ENCODE assay signal across 14 mouse cellular contexts in genomic region chr9:45958023-45958670, GRCm38 (mm10). TPM values are rescaled to one million over a fixed set of nuclear protein-coding genes. Genes with fewer than 3 reads are reported as not detected.
DNase-seq lines count a peak whose midpoint lies in the region; ATAC-seq lines count a peak whose summit lies in the region.
"Had no signal": no experiment of that assay in that cellular context is flagged by ENCODE, and none has a peak within 500 bp of the region (broad histone marks: within the 10 kb centered on the region; RNA-seq: fewer than 3 reads in every experiment).

No protein-coding gene starts in this region.

- H3K4me2 ChIP-seq in hindbrain, embryonic 15.5 days = no peak overlapping the region
- H3K4me2 ChIP-seq in hindbrain, embryonic 12.5 days (replicated peaks) = no peak overlapping the region
- H3K4me2 ChIP-seq: liver, embryonic 12.5 days had no signal

- H3K4me3 ChIP-seq in hindbrain, embryonic 15.5 days = no peak overlapping the region
- H3K4me3 ChIP-seq in hindbrain, embryonic 12.5 days = no peak overlapping the region
- H3K4me3 ChIP-seq: liver, embryonic 12.5 days; megakaryocyte, embryonic 14.5 days had no signal

- peaks cover 33% of the 10 kb centered on the region for H3K4me1 ChIP-seq in hindbrain, embryonic 15.5 days (replicated peaks)
- peaks cover 35% of the 10 kb centered on the region for H3K4me1 ChIP-seq in hindbrain, embryonic 12.5 days

- 63% methylated on average over 7 of the region's 7 CpGs for whole genome bisulfite sequencing in hindbrain, embryonic 15.5 days
- WGBS in hindbrain, embryonic 12.5 days = 72% methylated on average over 7 of the region's 7 CpGs

- ATAC-seq in hindbrain, embryonic 15.5 days (ENCODE audit: low FRiP score, low read depth) = no peak
- ATAC-seq in hindbrain, embryonic 12.5 days (ENCODE audit: low FRiP score) = no peak
- no peak for ATAC-seq in megakaryocyte, adult 5-6 weeks (ENCODE audit: poor library complexity, severe bottlenecking)
- no peak for ATAC-seq in cerebellum, adult (ENCODE audit: insufficient number of reproducible peaks, low FRiP score, low TSS enrichment)
- ATAC-seq: liver, embryonic 12.5 days had no signal

- no peak overlapping the region for H3K9ac ChIP-seq in hindbrain, embryonic 15.5 days
- no peak overlapping the region for H3K9ac ChIP-seq in hindbrain, embryonic 12.5 days
- H3K9ac ChIP-seq: liver, embryonic 12.5 days had no signal

- H3K27me3 ChIP-seq in hindbrain, embryonic 15.5 days = no peaks in the 10 kb centered on the region
- no peaks in the 10 kb centered on the region for H3K27me3 ChIP-seq in hindbrain, embryonic 12.5 days
- H3K27me3 ChIP-seq: liver, embryonic 12.5 days; megakaryocyte, embryonic 14.5 days had no signal

- DNase-seq in adrenal gland, adult (ENCODE audit: inconsistent age in 2 of 2, low spot score in 1 of 2) = peak; percentile 48 to 80
- no peak for DNase-seq in adrenal gland, postnatal 4 days (ENCODE audit: low spot score in 2 of 2)
- peak; percentile 16 for DNase-seq in retina, postnatal 1 day
- DNase-seq in retina, embryonic 14.5 days (ENCODE audit: low spot score) = no peak
- DNase-seq: cerebellum, postnatal 10 days; gastrocnemius, postnatal 25 days; layer of hippocampus, adult 9-11 months; thymus, postnatal 14 days had no signal

- H3K27ac ChIP-seq in hindbrain, embryonic 15.5 days (replicated peaks) = peak overlapping the region; percentile 64; the same call in 1 of the 2 replicates
- H3K27ac ChIP-seq in hindbrain, embryonic 12.5 days = no peak overlapping the region; the same call in 1 of the 2 replicates
- H3K27ac ChIP-seq: liver, embryonic 12.5 days had no signal

- no peaks in the 10 kb centered on the region for H3K9me3 ChIP-seq in hindbrain, embryonic 15.5 days
- no peaks in the 10 kb centered on the region for H3K9me3 ChIP-seq in hindbrain, embryonic 12.5 days (replicated peaks)
- H3K9me3 ChIP-seq: liver, embryonic 12.5 days; megakaryocyte, embryonic 14.5 days had no signal

- H3K36me3 ChIP-seq in hindbrain, embryonic 15.5 days = peaks cover 6% of the 10 kb centered on the region
- H3K36me3 ChIP-seq in hindbrain, embryonic 12.5 days = peaks cover 23% of the 10 kb centered on the region

RNA-seq across cellular contexts. Expression of gene Sidt2, which starts 3.1 kb away (rescaled TPM):
- 100 to 1,000 TPM; 244 TPM for total RNA-seq in adrenal gland, postnatal 4 days (2021)
- polyA plus RNA-seq in hindbrain, embryonic 15.5 days (2015; fragmentation: Nextera tagmentation; extraction: Ambion mirVana) = 48.3 and 50.7 TPM in 2 replicates
- polyA plus RNA-seq in hindbrain, embryonic 12.5 days (2016; fragmentation: Nextera tagmentation; extraction: Ambion mirVana) = 43.2 and 46.4 TPM in 2 replicates
- total RNA-seq in megakaryocyte, adult 5-6 weeks (2015) = 57.3 and 71.0 TPM in 2 replicates
- total RNA-seq in megakaryocyte, adult 5-6 weeks (2017) = 41.4 and 51.9 TPM in 2 replicates

RNA-seq across cellular contexts. Expression of gene Tagln, which starts 22.3 kb away (rescaled TPM):
- total RNA-seq in adrenal gland, postnatal 4 days (2021) = 10 to 100 TPM; 44.1 to 44.3 TPM
- polyA plus RNA-seq in hindbrain, embryonic 15.5 days (2015; fragmentation: Nextera tagmentation; extraction: Ambion mirVana) = 6.5 and 7.2 TPM in 2 replicates
- polyA plus RNA-seq in hindbrain, embryonic 12.5 days (2016; fragmentation: Nextera tagmentation; extraction: Ambion mirVana) = 19.2 and 23.0 TPM in 2 replicates
- total RNA-seq in megakaryocyte, adult 5-6 weeks (2015) = 0.13 and 0.32 TPM in 2 replicates
- total RNA-seq in megakaryocyte, adult 5-6 weeks (2017) = 0.40 TPM in 1 of 2 replicates, not detected in the other

RNA-seq across cellular contexts. Expression of gene Rnf214, which starts 51.4 kb away (rescaled TPM):
- total RNA-seq in adrenal gland, postnatal 4 days (2021) = 10 to 100 TPM; 53.9 to 58.1 TPM
- polyA plus RNA-seq in hindbrain, embryonic 15.5 days (2015; fragmentation: Nextera tagmentation; extraction: Ambion mirVana) = 94.1 and 109 TPM in 2 replicates
- 93.2 and 95.3 TPM in 2 replicates for polyA plus RNA-seq in hindbrain, embryonic 12.5 days (2016; fragmentation: Nextera tagmentation; extraction: Ambion mirVana)
- 19.6 and 23.3 TPM in 2 replicates for total RNA-seq in megakaryocyte, adult 5-6 weeks (2015)
- 32.5 and 34.0 TPM in 2 replicates for total RNA-seq in megakaryocyte, adult 5-6 weeks (2017)

RNA-seq across cellular contexts. Expression of gene Pcsk7, which starts 51.9 kb away (rescaled TPM):
- 10 to 100 TPM; 31.3 to 35.6 TPM for total RNA-seq in adrenal gland, postnatal 4 days (2021)
- polyA plus RNA-seq in hindbrain, embryonic 15.5 days (2015; fragmentation: Nextera tagmentation; extraction: Ambion mirVana) = 21.6 and 22.2 TPM in 2 replicates
- 27.1 and 30.6 TPM in 2 replicates for polyA plus RNA-seq in hindbrain, embryonic 12.5 days (2016; fragmentation: Nextera tagmentation; extraction: Ambion mirVana)
- 12.1 and 15.4 TPM in 2 replicates for total RNA-seq in megakaryocyte, adult 5-6 weeks (2015)
- 22.5 and 34.8 TPM in 2 replicates for total RNA-seq in megakaryocyte, adult 5-6 weeks (2017)

RNA-seq across cellular contexts. Expression of gene Pafah1b2, which starts 54.3 kb away (rescaled TPM):
- total RNA-seq in adrenal gland, postnatal 4 days (2021) = 100 to 1,000 TPM; 154 to 163 TPM
- polyA plus RNA-seq in hindbrain, embryonic 15.5 days (2015; fragmentation: Nextera tagmentation; extraction: Ambion mirVana) = 258 and 263 TPM in 2 replicates
- polyA plus RNA-seq in hindbrain, embryonic 12.5 days (2016; fragmentation: Nextera tagmentation; extraction: Ambion mirVana) = 290 and 303 TPM in 2 replicates
- total RNA-seq in megakaryocyte, adult 5-6 weeks (2015) = 28.6 and 44.4 TPM in 2 replicates
- 53.0 and 73.9 TPM in 2 replicates for total RNA-seq in megakaryocyte, adult 5-6 weeks (2017)

Comparison
In these comparisons a context has a peak if more than half of its experiments do, and no peak if none do; other contexts are left out.
1. DNase-seq: peak in adrenal gland, adult (2 of 2) and retina, postnatal 1 day (single experiment); none in adrenal gland, postnatal 4 days (0 of 2) and retina, embryonic 14.5 days (single experiment).
2. RNA of gene Tagln, which starts 22.3 kb away (total RNA-seq): 44.1 to 44.3 TPM in adrenal gland, postnatal 4 days; 0.13 to 0.40 TPM in megakaryocyte, adult 5-6 weeks; every median in the first group is over 10 times any median in the second.